Mouse (Mus musculus) liver, postnatal 0 days (tissue): Measurements from ENCODE around the gene Chka.

Experiments used
- CTCF ChIP-seq: sonication (generic); IDR thresholded peaks from 2 replicates; pipeline ENCODE4 v1.5.1; 2016; ENCODE audit warnings: antibody characterized with exemption, low read depth
- EP300 ChIP-seq: IDR thresholded peaks from 2 replicates; pipeline ENCODE4 v1.6.1; 2016; ENCODE audit warnings: antibody characterized with exemption, low read depth, mild to moderate bottlenecking

GRCm38 (mm10) chr19:3882214-3882613 lies 30.6 kb downstream of the Chka start:
- TF ChIP-seq CTCF (no peak), EP300 (no peak)
